Mouse (Mus musculus): ENCODE measurements around the gene Armh1. TPM values are rescaled to one million over a fixed set of nuclear protein-coding genes. Genes with fewer than 3 reads are reported as not detected.

The Armh1 gene
- polyA plus RNA-seq, 1 experiment from 2014 or later = 0.14 TPM

- ATAC-seq (replicated peaks; ENCODE audit: low FRiP score, low TSS enrichment, low read depth) (no peak), DNase-seq (ENCODE audit: low spot score) (no peak)
- Histone ChIP-seq H3K27me3 (replicated peaks; ENCODE audit: control insufficient read depth, insufficient read depth, low read length) (no peaks in the 10 kb centered on the region), H3K4me2 (ENCODE audit: low read length) (no peak overlapping the region), H3K36me3 (ENCODE audit: control insufficient read depth, insufficient read depth, low read length) (no peaks in the 10 kb centered on the region), H3K9ac (ENCODE audit: low read length) (no peak overlapping the region), H3K9me3 (ENCODE audit: control insufficient read depth, low read length) (no peaks in the 10 kb centered on the region), H3K4me3 (ENCODE audit: low read depth, low read length) (no peak overlapping the region), H3K4me1 (replicated peaks; ENCODE audit: control insufficient read depth, insufficient read depth, low read length) (no peaks in the 10 kb centered on the region), H3K27ac (ENCODE audit: low read depth) (no peak overlapping the region)
- WGBS = 53% methylated on average over 4 of the region's 4 CpGs
Observed at GRCm38 (mm10) chr4:117235822-117236221, 16.1 kb downstream of the Armh1 start.

- no peaks in the 10 kb centered on the region for H3K27me3 ChIP-seq (replicated peaks; ENCODE audit: control insufficient read depth, insufficient read depth, low read length)
- no peaks in the 10 kb centered on the region for H3K4me1 ChIP-seq (replicated peaks; ENCODE audit: control insufficient read depth, insufficient read depth, low read length)
- no peak overlapping the region for H3K9ac ChIP-seq (ENCODE audit: low read length)
- ATAC-seq (replicated peaks; ENCODE audit: low FRiP score, low TSS enrichment, low read depth) = no peak
- H3K4me2 ChIP-seq (ENCODE audit: low read length) = no peak overlapping the region
- H3K36me3 ChIP-seq (ENCODE audit: control insufficient read depth, insufficient read depth, low read length) = no peaks in the 10 kb centered on the region
- 51% methylated on average over 7 of the region's 7 CpGs for WGBS
- no peak overlapping the region for H3K27ac ChIP-seq (ENCODE audit: low read depth)
- no peaks in the 10 kb centered on the region for H3K9me3 ChIP-seq (ENCODE audit: control insufficient read depth, low read length)
- no peak overlapping the region for H3K4me3 ChIP-seq (ENCODE audit: low read depth, low read length)
- no peak for DNase-seq (ENCODE audit: low spot score)
Observed at GRCm38 (mm10) chr4:117234166-117234741, 17.7 kb downstream of the Armh1 start.

GRCm38 (mm10) chr4:117231208-117231607 lies 20.7 kb downstream of the Armh1 start:
- ATAC-seq (replicated peaks; ENCODE audit: low FRiP score, low TSS enrichment, low read depth) = no peak
- DNase-seq (ENCODE audit: low spot score) = no peak
- Histone ChIP-seq H3K9ac (ENCODE audit: low read length) (no peak overlapping the region), H3K27ac (ENCODE audit: low read depth) (no peak overlapping the region), H3K4me1 (replicated peaks; ENCODE audit: control insufficient read depth, insufficient read depth, low read length) (no peaks in the 10 kb centered on the region), H3K4me2 (ENCODE audit: low read length) (no peak overlapping the region), H3K4me3 (ENCODE audit: low read depth, low read length) (no peak overlapping the region), H3K36me3 (ENCODE audit: control insufficient read depth, insufficient read depth, low read length) (no peaks in the 10 kb centered on the region), H3K9me3 (ENCODE audit: control insufficient read depth, low read length) (no peaks in the 10 kb centered on the region), H3K27me3 (replicated peaks; ENCODE audit: control insufficient read depth, insufficient read depth, low read length) (no peaks in the 10 kb centered on the region)
- WGBS = 68% methylated on average over 2 of the region's 2 CpGs

GRCm38 (mm10) chr4:117230331-117230730 lies 21.6 kb downstream of the Armh1 start:
- DNase-seq (ENCODE audit: low spot score) = no peak
- H3K9me3 ChIP-seq (ENCODE audit: control insufficient read depth, low read length) = no peaks in the 10 kb centered on the region
- H3K27me3 ChIP-seq (replicated peaks; ENCODE audit: control insufficient read depth, insufficient read depth, low read length) = no peaks in the 10 kb centered on the region
- WGBS = 57% methylated on average over 10 of the region's 10 CpGs
- H3K9ac ChIP-seq (ENCODE audit: low read length) = no peak overlapping the region
- no peak overlapping the region for H3K4me3 ChIP-seq (ENCODE audit: low read depth, low read length)
- H3K4me1 ChIP-seq (replicated peaks; ENCODE audit: control insufficient read depth, insufficient read depth, low read length) = no peaks in the 10 kb centered on the region
- no peak overlapping the region for H3K4me2 ChIP-seq (ENCODE audit: low read length)
- no peak for ATAC-seq (replicated peaks; ENCODE audit: low FRiP score, low TSS enrichment, low read depth)
- H3K27ac ChIP-seq (ENCODE audit: low read depth) = no peak overlapping the region
- no peaks in the 10 kb centered on the region for H3K36me3 ChIP-seq (ENCODE audit: control insufficient read depth, insufficient read depth, low read length)

- H3K9me3 ChIP-seq (ENCODE audit: control insufficient read depth, low read length) = no peaks in the 10 kb centered on the region
- H3K27me3 ChIP-seq (replicated peaks; ENCODE audit: control insufficient read depth, insufficient read depth, low read length) = no peaks in the 10 kb centered on the region
- no peaks in the 10 kb centered on the region for H3K4me1 ChIP-seq (replicated peaks; ENCODE audit: control insufficient read depth, insufficient read depth, low read length)
- no peaks in the 10 kb centered on the region for H3K36me3 ChIP-seq (ENCODE audit: control insufficient read depth, insufficient read depth, low read length)
- no peak for DNase-seq (ENCODE audit: low spot score)
- WGBS = 49% methylated on average over 15 of the region's 15 CpGs
- no peak overlapping the region for H3K4me3 ChIP-seq (ENCODE audit: low read depth, low read length)
- H3K4me2 ChIP-seq (ENCODE audit: low read length) = no peak overlapping the region
- H3K9ac ChIP-seq (ENCODE audit: low read length) = no peak overlapping the region
- ATAC-seq (replicated peaks; ENCODE audit: low FRiP score, low TSS enrichment, low read depth) = no peak
- H3K27ac ChIP-seq (ENCODE audit: low read depth) = no peak overlapping the region
Observed at GRCm38 (mm10) chr4:117229590-117229989, 22.3 kb downstream of the Armh1 start.

GRCm38 (mm10) chr4:117225250-117225649 lies 26.7 kb downstream of the Armh1 start:
- H3K4me3 ChIP-seq (ENCODE audit: low read depth, low read length) = no peak overlapping the region
- H3K9me3 ChIP-seq (ENCODE audit: control insufficient read depth, low read length) = no peaks in the 10 kb centered on the region
- no peak overlapping the region for H3K4me2 ChIP-seq (ENCODE audit: low read length)
- H3K27me3 ChIP-seq (replicated peaks; ENCODE audit: control insufficient read depth, insufficient read depth, low read length) = no peaks in the 10 kb centered on the region
- ATAC-seq (replicated peaks; ENCODE audit: low FRiP score, low TSS enrichment, low read depth) (no peak), DNase-seq (ENCODE audit: low spot score) (no peak)
- no peak overlapping the region for H3K9ac ChIP-seq (ENCODE audit: low read length)
- H3K27ac ChIP-seq (ENCODE audit: low read depth) = no peak overlapping the region
- no peaks in the 10 kb centered on the region for H3K36me3 ChIP-seq (ENCODE audit: control insufficient read depth, insufficient read depth, low read length)
- no peaks in the 10 kb centered on the region for H3K4me1 ChIP-seq (replicated peaks; ENCODE audit: control insufficient read depth, insufficient read depth, low read length)

GRCm38 (mm10) chr4:117224122-117224521 lies 27.8 kb downstream of the Armh1 start:
- 79% methylated on average over 8 of the region's 8 CpGs for WGBS

GRCm38 (mm10) chr4:117223001-117223400 lies 28.9 kb downstream of the Armh1 start:
- no peak overlapping the region for H3K9ac ChIP-seq (ENCODE audit: low read length)
- DNase-seq (ENCODE audit: low spot score) = no peak
- no peaks in the 10 kb centered on the region for H3K36me3 ChIP-seq (ENCODE audit: control insufficient read depth, insufficient read depth, low read length)
- H3K4me3 ChIP-seq (ENCODE audit: low read depth, low read length) = no peak overlapping the region
- no peaks in the 10 kb centered on the region for H3K9me3 ChIP-seq (ENCODE audit: control insufficient read depth, low read length)
- 0 out of 2 replicates have a peak, but pooled peaks cover 3% of the 10 kb centered on the region for H3K4me1 ChIP-seq (replicated peaks; ENCODE audit: control insufficient read depth, insufficient read depth, low read length)
- no peak for ATAC-seq (replicated peaks; ENCODE audit: low FRiP score, low TSS enrichment, low read depth)
- H3K27me3 ChIP-seq (replicated peaks; ENCODE audit: control insufficient read depth, insufficient read depth, low read length) = no peaks in the 10 kb centered on the region
- H3K27ac ChIP-seq (ENCODE audit: low read depth) = no peak overlapping the region
- H3K4me2 ChIP-seq (ENCODE audit: low read length) = no peak overlapping the region
- WGBS = 28% methylated on average over 5 of the region's 5 CpGs

More at GRCm38 (mm10) chr4:117224122-117224521, 27.8 kb downstream of the Armh1 start:
- Histone ChIP-seq H3K9me3 (ENCODE audit: control insufficient read depth, low read length) (no peaks in the 10 kb centered on the region), H3K27ac (ENCODE audit: low read depth) (no peak overlapping the region), H3K4me1 (replicated peaks; ENCODE audit: control insufficient read depth, insufficient read depth, low read length) (no peaks in the 10 kb centered on the region), H3K36me3 (ENCODE audit: control insufficient read depth, insufficient read depth, low read length) (no peaks in the 10 kb centered on the region), H3K27me3 (replicated peaks; ENCODE audit: control insufficient read depth, insufficient read depth, low read length) (no peaks in the 10 kb centered on the region), H3K9ac (ENCODE audit: low read length) (no peak overlapping the region), H3K4me2 (ENCODE audit: low read length) (no peak overlapping the region), H3K4me3 (ENCODE audit: low read depth, low read length) (no peak overlapping the region)
- DNase-seq (ENCODE audit: low spot score) = no peak
- ATAC-seq (replicated peaks; ENCODE audit: low FRiP score, low TSS enrichment, low read depth) = no peak

GRCm38 (mm10) chr4:117221836-117222235 lies 30.1 kb downstream of the Armh1 start:
- H3K27me3 ChIP-seq (replicated peaks; ENCODE audit: control insufficient read depth, insufficient read depth, low read length) = no peaks in the 10 kb centered on the region
- H3K4me3 ChIP-seq (ENCODE audit: low read depth, low read length) = no peak overlapping the region
- no peaks in the 10 kb centered on the region for H3K36me3 ChIP-seq (ENCODE audit: control insufficient read depth, insufficient read depth, low read length)
- no peak overlapping the region for H3K4me2 ChIP-seq (ENCODE audit: low read length)
- H3K4me1 ChIP-seq (replicated peaks; ENCODE audit: control insufficient read depth, insufficient read depth, low read length) = 0 out of 2 replicates have a peak, but pooled peaks cover 3% of the 10 kb centered on the region
- DNase-seq (ENCODE audit: low spot score) (no peak), ATAC-seq (replicated peaks; ENCODE audit: low FRiP score, low TSS enrichment, low read depth) (no peak)
- 86% methylated on average over 9 of the region's 9 CpGs for WGBS
- H3K9me3 ChIP-seq (ENCODE audit: control insufficient read depth, low read length) = no peaks in the 10 kb centered on the region
- H3K27ac ChIP-seq (ENCODE audit: low read depth) = no peak overlapping the region
- H3K9ac ChIP-seq (ENCODE audit: low read length) = no peak overlapping the region

Data from intestine, embryonic 14.5 days (tissue).